Mouse (Mus musculus) heart, embryonic 12.5 days (tissue): ENCODE measurements around the gene Slc51b. TPM values are rescaled to one million over a fixed set of nuclear protein-coding genes. Genes with fewer than 3 reads are reported as not detected.

Source experiments
- ATAC-seq: fragments of 200-750 bp; cut with Nextera tagmentation; 2 replicates; pipeline ENCODE4 v1.8.0; 2017; ENCODE audit warnings: moderate TSS enrichment, moderate library complexity; ENCODE audit not compliant: insufficient number of reproducible peaks, low FRiP score
- H3K27ac ChIP-seq: fragments of 300-500 bp; sonication (generic); 2 replicates; pipeline ENCODE4 v1.5.1; 2016; ENCODE audit warnings: mild to moderate bottlenecking, moderate library complexity; ENCODE audit not compliant: poor library complexity, severe bottlenecking
- H3K27me3 ChIP-seq: fragments of 300-500 bp; sonication (generic); replicated peaks from 2 replicates; pipeline ENCODE4 v1.6.1; 2016; ENCODE audit warnings: mild to moderate bottlenecking, moderate library complexity
- H3K36me3 ChIP-seq: fragments of 300-500 bp; sonication (generic); 2 replicates; pipeline ENCODE4 v1.6.1; 2016; ENCODE audit warnings: mild to moderate bottlenecking, moderate library complexity
- H3K4me1 ChIP-seq: fragments of 300-500 bp; sonication (generic); replicated peaks from 2 replicates; pipeline ENCODE4 v1.6.1; 2016; ENCODE audit warnings: mild to moderate bottlenecking
- H3K4me2 ChIP-seq: fragments of 300-500 bp; sonication (generic); 2 replicates; pipeline ENCODE4 v1.6.1; 2016; ENCODE audit warnings: mild to moderate bottlenecking, moderate library complexity
- H3K4me3 ChIP-seq: fragments of 300-500 bp; sonication (generic); 2 replicates; pipeline ENCODE4 v1.5.1; 2016; ENCODE audit warnings: mild to moderate bottlenecking
- H3K9ac ChIP-seq: fragments of 300-500 bp; sonication (generic); 2 replicates; pipeline ENCODE4 v1.6.1; 2016; ENCODE audit warnings: mild to moderate bottlenecking, moderate library complexity
- H3K9me3 ChIP-seq: fragments of 300-500 bp; sonication (generic); replicated peaks from 2 replicates; pipeline ENCODE4 v1.6.1; 2016; ENCODE audit warnings: mild to moderate bottlenecking, moderate library complexity
- WGBS: fragments of 180-500 bp; shearing (Covaris S2); methylation state at CpG from one replicate; pipeline ENCODE4 v1.1.7; 2016; 5-methylcytosine and 5-hydroxymethylcytosine counted together
- polyA plus RNA-seq: library from polyadenylated mRNA; unstranded; fragments of >200 nt; fragmentation: Nextera tagmentation; extraction: Ambion mirVana; gene quantifications from 2 replicates; pipeline ENCODE4 v1.2.1, GENCODE M21; 2016

Slc51b gene
- polyA plus RNA-seq, 1 experiment from 2014 or later, result not detected

DNA sequence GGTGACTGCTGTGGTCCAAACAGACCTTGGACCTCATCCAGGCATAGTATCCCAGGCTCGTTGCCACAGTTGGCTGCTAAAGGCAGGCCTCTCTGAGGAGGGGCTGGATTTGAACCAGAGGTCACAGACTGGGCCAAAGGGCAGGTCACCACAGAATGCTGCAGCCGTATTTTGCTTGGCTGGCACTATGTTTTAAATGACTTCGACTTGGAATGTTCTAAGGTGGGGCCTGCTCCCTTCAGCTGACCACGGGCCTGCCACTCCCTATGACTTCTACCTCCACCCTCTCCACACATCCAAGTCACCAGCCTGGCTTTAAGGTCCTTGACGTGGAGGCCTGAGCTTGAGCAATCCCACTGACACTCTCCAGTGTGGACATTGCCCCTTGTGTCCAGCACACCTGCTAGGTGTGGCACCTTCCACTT is 13.9 kb downstream of the Slc51b start:
- H3K4me3 ChIP-seq, result no peak overlapping the region
- H3K27ac ChIP-seq, result no peak overlapping the region
- H3K4me1 ChIP-seq, result peaks cover 10% of the 10 kb centered on the region
- no peaks in the 10 kb centered on the region for H3K36me3 ChIP-seq
- no peak overlapping the region for H3K9ac ChIP-seq
- no peak overlapping the region for H3K4me2 ChIP-seq
- 67% methylated on average over 5 of the region's 5 CpGs for WGBS
- H3K9me3 ChIP-seq, result no peaks in the 10 kb centered on the region
- no peak for ATAC-seq
- peaks cover 12% of the 10 kb centered on the region; the same call in 1 of the 2 replicates for H3K27me3 ChIP-seq

GRCm38 (mm10) chr9:65407861-65408260 is 14.9 kb downstream of the Slc51b start:
- 61% methylated on average over 3 of the region's 3 CpGs for WGBS
- Histone ChIP-seq H3K4me1 (peaks cover 13% of the 10 kb centered on the region), H3K9me3 (no peaks in the 10 kb centered on the region), H3K4me3 (no peak overlapping the region), H3K4me2 (no peak overlapping the region), H3K27me3 (0 out of 2 replicates have a peak, but pooled peaks cover 6% of the 10 kb centered on the region), H3K36me3 (no peaks in the 10 kb centered on the region), H3K9ac (no peak overlapping the region), H3K27ac (no peak overlapping the region)
- ATAC-seq, result no peak

GRCm38 (mm10) chr9:65407327-65407726 is 15.4 kb downstream of the Slc51b start:
- WGBS, result 74% methylated on average over 5 of the region's 5 CpGs
- 0 out of 2 replicates have a peak, but pooled peaks cover 6% of the 10 kb centered on the region for H3K27me3 ChIP-seq
- H3K4me3 ChIP-seq, result no peak overlapping the region
- peaks cover 13% of the 10 kb centered on the region for H3K4me1 ChIP-seq
- ATAC-seq, result no peak
- no peak overlapping the region for H3K27ac ChIP-seq
- H3K9me3 ChIP-seq, result no peaks in the 10 kb centered on the region
- H3K36me3 ChIP-seq, result no peaks in the 10 kb centered on the region
- H3K4me2 ChIP-seq, result no peak overlapping the region
- H3K9ac ChIP-seq, result no peak overlapping the region

DNA sequence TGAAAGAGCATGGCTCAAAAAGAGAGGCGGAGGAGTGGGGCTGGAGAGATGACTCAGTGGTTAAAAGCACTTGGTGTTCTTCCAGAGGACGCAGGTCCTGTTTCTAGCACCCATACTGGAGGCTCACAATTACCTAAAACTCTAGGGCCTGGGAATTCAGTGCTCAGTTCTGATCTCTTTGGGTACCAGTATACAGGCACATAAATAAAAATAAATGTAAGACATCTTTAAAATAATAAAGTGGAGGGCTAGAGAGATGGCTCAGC is 17.6 kb downstream of the Slc51b start:
- Histone ChIP-seq H3K4me1 (peaks cover 13% of the 10 kb centered on the region), H3K9ac (no peak overlapping the region), H3K27me3 (no peaks in the 10 kb centered on the region), H3K9me3 (no peaks in the 10 kb centered on the region), H3K4me3 (no peak overlapping the region), H3K36me3 (no peaks in the 10 kb centered on the region), H3K4me2 (no peak overlapping the region), H3K27ac (no peak overlapping the region)
- ATAC-seq, result no peak
- 79% methylated on average over 2 of the region's 2 CpGs for WGBS

GRCm38 (mm10) chr9:65404331-65405183 is 18.2 kb downstream of the Slc51b start:
- peak overlapping the region; percentile 47 for H3K4me2 ChIP-seq
- no peaks in the 10 kb centered on the region for H3K36me3 ChIP-seq
- H3K4me1 ChIP-seq, result peaks cover 13% of the 10 kb centered on the region
- no peaks in the 10 kb centered on the region for H3K27me3 ChIP-seq
- no peak for ATAC-seq
- H3K9me3 ChIP-seq, result no peaks in the 10 kb centered on the region
- no peak overlapping the region for H3K9ac ChIP-seq
- H3K27ac ChIP-seq, result no peak overlapping the region
- no peak overlapping the region for H3K4me3 ChIP-seq
- WGBS, result 49% methylated on average over 15 of the region's 15 CpGs

DNA sequence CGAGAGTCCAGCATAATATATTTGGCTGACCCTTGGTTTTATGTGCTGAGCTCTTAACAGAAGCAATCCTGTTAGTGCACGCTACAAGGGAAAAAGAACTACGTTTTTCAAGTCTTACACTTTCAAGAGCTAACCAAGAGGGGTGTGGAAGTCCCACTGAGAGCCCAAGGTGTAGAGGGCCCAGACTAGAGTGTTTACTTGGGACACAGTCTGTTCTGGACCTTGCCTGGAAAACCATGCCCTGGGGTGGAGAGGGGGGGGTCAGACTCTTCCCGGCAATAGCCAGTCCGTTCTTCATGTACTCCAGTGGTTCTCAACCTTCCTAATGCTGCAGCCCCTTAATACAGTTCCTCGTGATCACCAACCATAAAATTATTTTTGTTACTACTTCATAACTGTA is 22.8 kb downstream of the Slc51b start:
- H3K27ac ChIP-seq, result no peak overlapping the region
- H3K4me2 ChIP-seq, result no peak overlapping the region
- H3K9me3 ChIP-seq, result no peaks in the 10 kb centered on the region
- peaks cover 4% of the 10 kb centered on the region; the same call in 1 of the 2 replicates for H3K27me3 ChIP-seq
- ATAC-seq, result no peak
- no peak overlapping the region for H3K9ac ChIP-seq
- H3K4me3 ChIP-seq, result no peak overlapping the region
- no peaks in the 10 kb centered on the region for H3K36me3 ChIP-seq
- peaks cover 21% of the 10 kb centered on the region for H3K4me1 ChIP-seq
- WGBS, result 90% methylated on average over 6 of the region's 6 CpGs

DNA sequence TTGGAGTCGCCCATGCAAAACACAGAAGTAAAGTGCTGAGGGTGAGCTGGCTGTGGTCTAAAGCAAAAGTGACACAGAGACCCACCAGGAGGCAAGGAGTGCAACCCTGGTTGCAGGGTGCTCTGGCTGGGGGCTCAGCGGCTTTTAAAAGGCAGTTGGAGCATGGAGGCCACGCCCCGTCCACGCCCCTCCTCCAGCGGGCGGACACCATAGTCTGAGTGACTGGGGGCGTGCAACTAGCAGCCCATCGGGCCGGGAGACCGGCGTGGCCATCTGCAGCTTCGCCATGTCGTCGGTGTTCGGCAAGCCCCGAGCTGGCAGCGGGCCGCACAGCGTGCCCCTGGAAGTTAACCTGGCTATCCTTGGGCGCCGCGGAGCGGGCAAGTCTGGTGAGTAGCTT is 24.5 kb downstream of the Slc51b start, which contains the start of gene Rasl12:
TSS of gene Rasl12 (plus strand) at position 228 of the 400 bp plus-strand sequence.
- Histone ChIP-seq H3K27me3 (peaks cover 4% of the 10 kb centered on the region; the same call in 1 of the 2 replicates), H3K9me3 (no peaks in the 10 kb centered on the region), H3K4me1 (peaks cover 14% of the 10 kb centered on the region; the same call in 1 of the 2 replicates), H3K4me3 (peak within 1 kb of the TSS; percentile 53), H3K4me2 (peak within 1 kb of the TSS; percentile 85), H3K27ac (no peak within 1 kb of the TSS), H3K9ac (peak within 1 kb of the TSS; percentile 42), H3K36me3 (no peaks in the 10 kb centered on the region)
- 1% methylated on average over 24 of the region's 24 CpGs for WGBS
- ATAC-seq, result peak; percentile 75; the same call in 1 of the 2 replicates

DNA sequence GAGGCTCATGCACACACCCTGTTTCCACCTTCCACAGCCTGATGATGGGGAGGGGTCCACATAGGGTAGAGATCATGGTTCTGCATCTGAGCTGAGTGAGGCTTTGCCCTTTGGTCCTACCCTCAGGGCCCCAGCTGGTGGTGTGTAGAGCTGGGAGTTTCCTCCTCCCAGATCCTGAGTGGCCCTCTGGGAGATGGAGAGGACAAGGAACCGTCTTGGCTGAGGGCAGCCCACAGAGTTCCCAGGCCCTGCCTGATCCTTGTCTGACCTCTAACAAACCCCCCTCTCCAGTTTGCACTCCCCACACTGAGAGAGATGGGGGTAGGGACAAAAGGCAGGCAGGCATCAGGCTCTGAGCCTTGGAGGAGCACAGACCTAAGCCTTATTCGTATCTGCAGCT is 28.4 kb downstream of the Slc51b start:
- Histone ChIP-seq H3K27ac (no peak overlapping the region), H3K27me3 (peaks cover 40% of the 10 kb centered on the region), H3K4me1 (peaks cover 25% of the 10 kb centered on the region), H3K36me3 (no peaks in the 10 kb centered on the region), H3K9me3 (no peaks in the 10 kb centered on the region), H3K4me3 (no peak overlapping the region), H3K4me2 (no peak overlapping the region), H3K9ac (no peak overlapping the region)
- 64% methylated on average over 2 of the region's 2 CpGs for WGBS
- no peak for ATAC-seq

- no peak overlapping the region for H3K27ac ChIP-seq
- no peak overlapping the region for H3K9ac ChIP-seq
- H3K4me2 ChIP-seq, result no peak overlapping the region
- peaks cover 18% of the 10 kb centered on the region for H3K4me1 ChIP-seq
- WGBS, result 27% methylated on average over 2 of the region's 2 CpGs
- no peak for ATAC-seq
- H3K36me3 ChIP-seq, result no peaks in the 10 kb centered on the region
- no peaks in the 10 kb centered on the region for H3K9me3 ChIP-seq
- H3K4me3 ChIP-seq, result no peak overlapping the region
- peaks cover 46% of the 10 kb centered on the region for H3K27me3 ChIP-seq
Measured at GRCm38 (mm10) chr9:65393606-65394005, 29.1 kb downstream of the Slc51b start.

DNA sequence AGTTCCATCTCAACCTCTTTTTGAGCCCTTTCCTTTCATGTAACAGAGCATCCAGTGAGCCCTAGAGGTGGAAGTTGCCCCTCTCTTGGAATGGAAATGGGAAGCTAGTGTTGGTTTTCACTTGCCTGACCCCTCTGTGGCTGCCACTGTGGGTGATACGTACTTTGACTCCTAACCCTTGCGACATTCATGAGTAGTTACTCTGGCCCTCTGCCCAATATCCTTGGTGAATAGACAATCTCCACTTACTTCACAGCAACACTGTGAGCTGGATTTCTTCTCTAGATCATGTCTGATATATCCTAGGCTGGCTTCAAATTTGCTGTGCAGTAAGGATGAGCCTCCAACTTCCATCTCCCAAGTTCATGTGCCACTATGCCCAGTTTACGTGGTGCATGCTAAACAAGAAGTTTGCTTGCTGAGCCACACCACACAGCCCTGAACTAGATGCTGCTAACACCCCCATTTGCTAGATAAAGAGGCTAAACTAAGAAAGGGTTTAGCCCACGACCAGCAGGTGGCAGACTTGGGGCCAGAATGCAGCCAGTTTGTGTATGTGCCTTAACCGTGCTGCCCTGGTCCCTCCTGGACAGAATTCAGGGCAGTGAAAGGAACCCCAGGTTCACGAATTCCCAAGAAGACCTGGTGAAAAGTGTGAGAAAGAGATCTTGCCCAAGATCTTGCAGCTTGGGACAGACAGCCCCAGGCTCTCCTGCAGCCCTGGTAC is 30.0 kb downstream of the Slc51b start:
- H3K27ac ChIP-seq, result no peak overlapping the region
- WGBS, result 30% methylated on average over 6 of the region's 6 CpGs
- peaks cover 15% of the 10 kb centered on the region for H3K4me1 ChIP-seq
- H3K9me3 ChIP-seq, result no peaks in the 10 kb centered on the region
- peaks cover 46% of the 10 kb centered on the region for H3K27me3 ChIP-seq
- no peak overlapping the region for H3K4me2 ChIP-seq
- H3K9ac ChIP-seq, result no peak overlapping the region
- H3K4me3 ChIP-seq, result no peak overlapping the region
- H3K36me3 ChIP-seq, result no peaks in the 10 kb centered on the region
- no peak for ATAC-seq

DNA sequence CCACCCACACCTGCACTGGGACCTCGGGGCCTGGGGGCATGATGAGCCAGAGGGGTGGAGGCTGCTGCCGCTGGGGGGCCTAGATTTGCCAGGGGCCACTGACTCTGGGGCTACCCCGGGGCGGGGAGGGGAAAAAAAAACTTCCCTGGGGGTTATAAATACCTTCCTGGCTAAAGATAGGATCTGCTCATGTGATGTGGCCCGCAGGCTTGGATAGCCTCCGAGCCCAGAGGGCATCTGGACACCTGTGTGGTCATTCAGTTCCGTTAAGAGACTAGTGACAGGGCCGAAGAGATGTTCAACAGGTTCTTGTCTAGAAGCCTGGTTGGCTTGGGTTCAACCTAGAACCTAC is 31.2 kb downstream of the Slc51b start, which contains the start of gene Kbtbd13:
TSS of gene Kbtbd13 (minus strand) at position 40 of the 352 bp plus-strand sequence.
- no peak within 1 kb of the TSS for H3K27ac ChIP-seq
- H3K4me2 ChIP-seq, result peak within 1 kb of the TSS; percentile 76
- H3K27me3 ChIP-seq, result peaks cover 45% of the 10 kb centered on the region
- 24% methylated on average over 8 of the region's 8 CpGs for WGBS
- no peak for ATAC-seq
- peak within 1 kb of the TSS; percentile 58 for H3K9ac ChIP-seq
- H3K36me3 ChIP-seq, result no peaks in the 10 kb centered on the region
- peaks cover 15% of the 10 kb centered on the region for H3K4me1 ChIP-seq
- H3K4me3 ChIP-seq, result peak within 1 kb of the TSS; percentile 58
- H3K9me3 ChIP-seq, result no peaks in the 10 kb centered on the region
